ENCODE assay signal across 8 mouse cellular contexts in the genomic region with DNA sequence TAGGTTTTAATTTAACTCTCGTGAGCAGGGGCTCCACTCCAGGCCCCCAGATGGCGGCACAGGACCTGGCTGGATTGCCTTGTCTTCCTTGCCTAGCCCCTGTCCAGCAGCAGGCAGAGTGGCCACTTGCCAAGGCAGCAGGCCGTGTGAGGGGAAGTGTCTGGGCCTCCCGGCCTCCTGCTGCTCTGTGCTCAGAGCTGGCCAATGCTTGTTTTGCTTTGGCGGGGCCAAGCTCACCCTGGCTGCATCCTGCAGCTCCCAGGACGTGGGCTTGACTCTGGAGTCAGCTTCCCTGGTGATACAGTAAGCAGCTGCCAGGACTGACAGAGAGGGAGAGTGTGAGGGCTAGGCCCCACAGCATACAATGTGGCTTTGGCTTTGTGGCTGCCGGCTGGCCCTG. TPM values are rescaled to one million over a fixed set of nuclear protein-coding genes. Genes with fewer than 3 reads are reported as not detected.
A peak's percentile ranks its signal among the peaks of the same experiment; 100 is the strongest.
DNase-seq lines count a peak whose midpoint lies in the region; ATAC-seq and TF ChIP-seq lines count a peak whose summit lies in the region.

No protein-coding gene starts in this region.

- H3K9me3 ChIP-seq in hindbrain, embryonic 13.5 days = no peaks in the 10 kb centered on the region
- no peaks in the 10 kb centered on the region for H3K9me3 ChIP-seq in lung, postnatal 0 days (ENCODE audit: low read length)

- no peak overlapping the region for H3K4me3 ChIP-seq in hindbrain, embryonic 13.5 days
- no peak overlapping the region for H3K4me3 ChIP-seq in lung, postnatal 0 days (ENCODE audit: low read depth, low read length)

- no peak overlapping the region; the same call in 1 of the 2 replicates for H3K4me2 ChIP-seq in hindbrain, embryonic 13.5 days
- H3K4me2 ChIP-seq in lung, postnatal 0 days (replicated peaks; ENCODE audit: low read depth, low read length) = no peak overlapping the region

- DNase-seq in adrenal gland, adult (ENCODE audit: inconsistent age in 2 of 2, low spot score in 1 of 2) = peak; percentile 72 to 82
- DNase-seq in cerebellum, postnatal 36 days = peak; percentile 73 to 80
- peak; percentile 85 for DNase-seq in gastrocnemius, adult 18-20 months (ENCODE audit: low spot score)
- peak; percentile 34 to 63 for DNase-seq in layer of hippocampus, postnatal 25 days (ENCODE audit: extremely low spot score in 1 of 2, low spot score in 1 of 2)
- peak; percentile 91 for DNase-seq in lung, postnatal 0 days (ENCODE audit: low spot score)
- DNase-seq in retina, postnatal 7 days (ENCODE audit: low read depth, low spot score) = peak; percentile 33
- no peak for DNase-seq in T-cell, adult 2 months (ENCODE audit: low spot score)

- H3K4me1 ChIP-seq in hindbrain, embryonic 13.5 days (replicated peaks) = peaks cover 92% of the 10 kb centered on the region
- H3K4me1 ChIP-seq in lung, postnatal 0 days (ENCODE audit: insufficient read depth, low read depth, low read length) = peaks cover 37% of the 10 kb centered on the region

- H3K36me3 ChIP-seq in hindbrain, embryonic 13.5 days = no peaks in the 10 kb centered on the region
- no peaks in the 10 kb centered on the region for H3K36me3 ChIP-seq in lung, postnatal 0 days (ENCODE audit: insufficient read depth, low read length)

- no peak for TF ChIP-seq EP300 in lung, postnatal 0 days (IDR thresholded peaks at IDR 0.05)

- H3K9ac ChIP-seq in hindbrain, embryonic 13.5 days = peak overlapping the region; percentile 35
- no peak overlapping the region for H3K9ac ChIP-seq in lung, postnatal 0 days (replicated peaks; ENCODE audit: low read depth)

- WGBS in hindbrain, embryonic 13.5 days = 5% methylated on average over 7 of the region's 7 CpGs
- 9% methylated on average over 7 of the region's 7 CpGs for WGBS in lung, postnatal 0 days

- peak overlapping the region; percentile 89 for H3K27ac ChIP-seq in hindbrain, embryonic 13.5 days
- peak overlapping the region; percentile 64 for H3K27ac ChIP-seq in lung, postnatal 0 days (ENCODE audit: low read length)

- peak; percentile 55 for ATAC-seq in hindbrain, embryonic 13.5 days (ENCODE audit: low FRiP score)
- ATAC-seq in lung, postnatal 0 days = peak; percentile 87

- TF ChIP-seq CTCF in lung, postnatal 0 days (IDR thresholded peaks at IDR 0.05) = peak; percentile 69

- H3K27me3 ChIP-seq in hindbrain, embryonic 13.5 days = no peaks in the 10 kb centered on the region
- no peaks in the 10 kb centered on the region for H3K27me3 ChIP-seq in lung, postnatal 0 days (replicated peaks; ENCODE audit: insufficient read depth, low read length)

RNA-seq across cellular contexts. Expression of gene Rxra, which starts 23.3 kb away (rescaled TPM):
- total RNA-seq in gastrocnemius, adult 18-20 months (2021) = 100 to 1,000 TPM; 129 to 134 TPM
- polyA plus RNA-seq in hindbrain, embryonic 13.5 days (2015; fragmentation: Nextera tagmentation; extraction: Ambion mirVana) = 4.6 and 4.7 TPM in 2 replicates
- total RNA-seq in layer of hippocampus, postnatal 25 days (2021) = 10 to 100 TPM; 22.2 to 29.1 TPM
- polyA plus RNA-seq in lung, postnatal 0 days (2015; fragmentation: Nextera tagmentation; extraction: Ambion mirVana) = 9.6 and 10.3 TPM in 2 replicates

Comparison
In these comparisons a context has a peak if more than half of its experiments do, and no peak if none do; other contexts are left out.
1. RNA of gene Rxra, which starts 23.3 kb away (total RNA-seq): 129 to 134 TPM in gastrocnemius, adult 18-20 months; 22.2 to 29.1 TPM in layer of hippocampus, postnatal 25 days; every median in the first group is over 4 times any median in the second.